Mouse (Mus musculus): ENCODE results near the gene Col18a1. TPM values are rescaled to one million over a fixed set of nuclear protein-coding genes. Genes with fewer than 3 reads are reported as not detected.

The Col18a1 gene
- 11.1 and 12.6 TPM in 2 replicates for polyA plus RNA-seq (2012; rRNA removed)

DNA sequence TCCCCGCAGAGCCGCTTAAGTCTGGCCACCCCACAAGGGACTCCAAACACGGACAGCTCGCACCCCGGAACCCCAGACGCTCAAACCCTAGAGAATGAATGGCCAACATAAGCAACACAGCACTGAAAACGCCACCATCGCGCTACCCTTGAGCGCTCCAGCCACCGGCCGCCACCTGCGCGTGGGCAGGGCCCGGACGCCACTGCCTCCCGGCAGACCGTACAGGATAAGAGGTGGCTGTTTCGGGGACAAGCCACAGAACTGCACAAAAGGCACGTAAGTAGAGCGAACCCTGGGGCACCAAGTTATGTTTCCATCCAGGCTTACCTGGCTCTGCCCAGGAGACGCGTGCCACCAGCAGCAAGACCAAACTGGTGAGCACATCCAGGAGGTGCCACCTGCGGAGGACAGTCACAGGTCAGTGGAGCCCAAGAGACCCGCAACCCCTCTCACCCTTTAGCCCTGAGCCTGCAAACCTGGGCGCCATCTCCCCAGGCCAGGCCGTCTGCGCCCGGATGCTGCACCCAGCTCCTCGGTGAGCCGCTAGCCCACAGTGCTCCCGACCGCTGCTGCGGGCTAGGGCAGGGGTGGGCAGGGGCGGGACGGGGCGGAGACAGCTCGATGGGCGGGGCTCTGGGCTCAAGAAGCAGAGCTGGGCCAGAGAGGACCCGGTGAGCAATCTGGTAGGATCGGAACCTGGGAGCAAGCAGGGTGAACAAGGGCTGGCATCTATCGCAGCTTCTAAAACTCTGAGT lies at the start of gene Col18a1:
Gene Col18a1, minus strand, starts transcription at position 586 of the 755 bp plus-strand sequence.

DNA sequence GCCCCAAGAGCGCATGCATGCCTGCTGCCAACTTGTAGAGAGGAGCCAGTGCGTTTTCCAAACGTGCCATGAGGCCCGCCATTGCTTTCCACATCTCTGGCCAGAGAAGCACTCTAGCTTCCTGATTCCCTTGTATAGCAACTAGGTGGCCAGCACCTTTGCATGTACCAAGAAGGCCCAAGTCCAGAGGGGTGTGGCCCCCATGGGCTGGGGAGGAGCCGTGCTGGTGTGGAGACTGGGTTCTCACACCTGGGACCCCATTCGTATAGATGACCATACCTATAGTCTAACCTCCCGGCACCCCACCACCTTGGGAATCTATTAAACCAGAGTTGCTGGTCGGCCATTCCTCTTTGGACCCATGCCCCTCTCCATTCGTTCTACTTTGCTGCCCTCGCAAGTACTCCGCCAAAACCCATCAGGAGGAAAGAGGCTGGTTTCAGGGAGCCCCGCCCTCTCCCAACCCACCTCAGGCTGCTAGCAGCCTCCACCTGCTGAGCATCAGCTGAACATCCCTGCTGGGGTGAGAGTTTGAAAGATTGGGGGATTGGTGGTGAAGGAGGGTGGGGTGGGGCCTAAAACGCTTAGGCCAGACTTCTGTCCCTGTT lies 134.5 kb downstream of the Col18a1 start, which contains the start of gene Slc19a1:
Gene Slc19a1, plus strand, starts transcription at position 474 of the 608 bp plus-strand sequence.

Other genes starting within 250 kb of the Col18a1 start
- 29.9 and 38.0 TPM in 2 replicates for gene Pcbp3, start 204.7 kb downstream of the Col18a1 start, polyA plus RNA-seq (2012; rRNA removed)
- gene Slc19a1, start 134.3 kb downstream of the Col18a1 start, polyA plus RNA-seq (2012; rRNA removed), result 58.3 and 64.9 TPM in 2 replicates
- 33.4 and 38.7 TPM in 2 replicates for gene Pofut2, start 92.7 kb upstream of the Col18a1 start, polyA plus RNA-seq (2012; rRNA removed)

Measured in central nervous system, embryonic 18 days (tissue).